In genomic region chr4:137941871-137942781, GRCm38 (mm10) we compare ENCODE assay signal across 8 mouse cellular contexts. TPM values are rescaled to one million over a fixed set of nuclear protein-coding genes. Genes with fewer than 3 reads are reported as not detected.
DNase-seq lines count a peak whose midpoint lies in the region; ATAC-seq lines count a peak whose summit lies in the region.

No protein-coding gene starts in this region.

- H3K27ac ChIP-seq in embryonic facial prominence, embryonic 13.5 days, result no peak overlapping the region
- peak overlapping the region; percentile 41 for H3K27ac ChIP-seq in hindbrain, embryonic 12.5 days
- 0 out of 2 replicates have a peak overlapping the region, but pooled peaks have one; percentile 17 for H3K27ac ChIP-seq in midbrain, embryonic 12.5 days (replicated peaks)

- 69% methylated on average over 17 of the region's 17 CpGs for WGBS in embryonic facial prominence, embryonic 13.5 days
- WGBS in hindbrain, embryonic 12.5 days, result 61% methylated on average over 17 of the region's 17 CpGs
- WGBS in midbrain, embryonic 12.5 days, result 61% methylated on average over 17 of the region's 17 CpGs

- H3K36me3 ChIP-seq in embryonic facial prominence, embryonic 13.5 days, result peaks cover 99% of the 10 kb centered on the region
- peaks cover 35% of the 10 kb centered on the region for H3K36me3 ChIP-seq in hindbrain, embryonic 12.5 days
- peaks cover 17% of the 10 kb centered on the region; the same call in 1 of the 2 replicates for H3K36me3 ChIP-seq in midbrain, embryonic 12.5 days

- no peak overlapping the region for H3K4me3 ChIP-seq in embryonic facial prominence, embryonic 13.5 days
- no peak overlapping the region for H3K4me3 ChIP-seq in hindbrain, embryonic 12.5 days
- H3K4me3 ChIP-seq in midbrain, embryonic 12.5 days, result no peak overlapping the region

- no peak for DNase-seq in cerebellum, postnatal 4 days (ENCODE audit: low spot score in 2 of 2)
- peak; percentile 86 for DNase-seq in NIH3T3 (ENCODE audit: low read depth)
- DNase-seq in thymus, adult 18-20 months, result no peak

- H3K27me3 ChIP-seq in embryonic facial prominence, embryonic 13.5 days, result no peaks in the 10 kb centered on the region
- H3K27me3 ChIP-seq in hindbrain, embryonic 12.5 days, result no peaks in the 10 kb centered on the region
- H3K27me3 ChIP-seq in midbrain, embryonic 12.5 days, result no peaks in the 10 kb centered on the region

- H3K9ac ChIP-seq in embryonic facial prominence, embryonic 13.5 days, result 0 out of 2 replicates have a peak overlapping the region, but pooled peaks have one; percentile 3
- H3K9ac ChIP-seq in hindbrain, embryonic 12.5 days, result 0 out of 2 replicates have a peak overlapping the region, but pooled peaks have one; percentile 15
- no peak overlapping the region for H3K9ac ChIP-seq in midbrain, embryonic 12.5 days (replicated peaks)

- H3K4me1 ChIP-seq in embryonic facial prominence, embryonic 13.5 days, result peaks cover 5% of the 10 kb centered on the region; the same call in 1 of the 2 replicates
- peaks cover 28% of the 10 kb centered on the region for H3K4me1 ChIP-seq in hindbrain, embryonic 12.5 days
- peaks cover 21% of the 10 kb centered on the region for H3K4me1 ChIP-seq in midbrain, embryonic 12.5 days

- H3K9me3 ChIP-seq in embryonic facial prominence, embryonic 13.5 days, result no peaks in the 10 kb centered on the region
- H3K9me3 ChIP-seq in hindbrain, embryonic 12.5 days (replicated peaks), result 0 out of 2 replicates have a peak, but pooled peaks cover 3% of the 10 kb centered on the region
- H3K9me3 ChIP-seq in midbrain, embryonic 12.5 days, result no peaks in the 10 kb centered on the region

- peak; percentile 72; the same call in 1 of the 2 replicates for ATAC-seq in cerebellum, adult (ENCODE audit: insufficient number of reproducible peaks, low FRiP score, low TSS enrichment)
- no peak for ATAC-seq in embryonic facial prominence, embryonic 13.5 days (ENCODE audit: insufficient number of reproducible peaks, insufficient read depth, low FRiP score, low TSS enrichment, low read depth)
- no peak for ATAC-seq in hindbrain, embryonic 12.5 days (ENCODE audit: low FRiP score)
- ATAC-seq in midbrain, embryonic 12.5 days (ENCODE audit: low FRiP score, low read depth), result no peak
- ATAC-seq in megakaryocyte progenitor cell, adult 5-6 weeks (replicated peaks; ENCODE audit: poor library complexity), result no peak

- no peak overlapping the region for H3K4me2 ChIP-seq in embryonic facial prominence, embryonic 13.5 days
- H3K4me2 ChIP-seq in hindbrain, embryonic 12.5 days (replicated peaks), result no peak overlapping the region
- H3K4me2 ChIP-seq in midbrain, embryonic 12.5 days (replicated peaks), result no peak overlapping the region

RNA-seq across cellular contexts. Expression of gene Eif4g3, which starts 50.7 kb away (rescaled TPM):
- polyA plus RNA-seq in embryonic facial prominence, embryonic 13.5 days (2015; fragmentation: Nextera tagmentation; extraction: Ambion mirVana), result 38.9 and 42.7 TPM in 2 replicates
- 61.6 and 61.7 TPM in 2 replicates for polyA plus RNA-seq in hindbrain, embryonic 12.5 days (2016; fragmentation: Nextera tagmentation; extraction: Ambion mirVana)
- 61.6 and 62.8 TPM in 2 replicates for polyA plus RNA-seq in midbrain, embryonic 12.5 days (2016; fragmentation: Nextera tagmentation; extraction: Ambion mirVana)
- total RNA-seq in megakaryocyte progenitor cell, adult 5-6 weeks (2015), result 60.3 and 60.4 TPM in 2 replicates
- total RNA-seq in megakaryocyte progenitor cell, adult 5-6 weeks (2017), result 36.9 and 39.1 TPM in 2 replicates
